Mouse (Mus musculus) bone marrow macrophage, adult 2 months (primary cell): Measurements from ENCODE around the gene Cckbr.

ENCODE experiments used
- CTCF ChIP-seq: IDR thresholded peaks from 2 replicates; pipeline ENCODE4 v1.5.1; 2012; ENCODE audit warnings: low read depth, mild to moderate bottlenecking, low read length, moderate library complexity
- POLR2A ChIP-seq: IDR thresholded peaks from 2 replicates; pipeline ENCODE4 v1.6.1; 2012; ENCODE audit warnings: mild to moderate bottlenecking, low read depth, low read length, borderline replicate concordance

DNA sequence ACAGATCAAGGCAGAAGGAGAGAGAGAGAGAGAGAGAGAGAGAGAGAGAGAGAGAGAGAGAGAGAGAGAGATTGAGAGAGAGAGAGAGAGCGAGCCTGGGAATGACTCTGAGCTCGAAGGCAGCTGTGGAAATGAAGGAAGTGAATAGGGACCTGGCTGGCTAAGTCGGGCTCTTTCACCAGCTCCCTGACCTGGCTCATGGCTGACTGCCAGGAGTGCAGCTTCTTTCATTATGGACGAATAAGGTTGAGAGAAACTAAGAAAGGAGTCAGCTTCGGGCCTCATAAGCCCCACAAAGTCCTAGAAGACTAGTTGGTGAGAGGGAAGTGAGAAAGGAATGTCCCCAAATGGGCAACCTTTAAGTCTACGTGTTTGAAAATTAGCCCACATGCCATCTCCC is 94.7 kb downstream of the Cckbr start:
- TF ChIP-seq CTCF, result no peak
- TF ChIP-seq POLR2A, result no peak
